Mouse (Mus musculus) intestine, postnatal 0 days (tissue): ENCODE measurements at regions not wholly inside any gene's neighbourhood (a gene's known extent, or its start where the extent isn't known, plus 50 kb on each side); places are given as distances from the start of the nearest gene placed in this dataset.
A peak's percentile ranks its signal among the peaks of the same experiment; 100 is the strongest.

Source experiments
- ATAC-seq: fragments of 200-750 bp; cut with Nextera tagmentation; 2 replicates; pipeline ENCODE4 v1.8.0; 2017; ENCODE audit warnings: mild to moderate bottlenecking, moderate TSS enrichment, moderate library complexity
- H3K27ac ChIP-seq: fragments of 300-500 bp; sonication (generic); 2 replicates; pipeline ENCODE4 v1.5.1; 2014; ENCODE audit warnings: mild to moderate bottlenecking, low read depth, low read length, moderate library complexity
- H3K27me3 ChIP-seq: fragments of 300-500 bp; sonication (generic); replicated peaks from 2 replicates; pipeline ENCODE4 v1.6.1; 2014; ENCODE audit warnings: low read length, mixed read lengths; ENCODE audit not compliant: control insufficient read depth, insufficient read depth
- H3K36me3 ChIP-seq: fragments of 300-500 bp; sonication (generic); 2 replicates; pipeline ENCODE4 v1.6.1; 2014; ENCODE audit warnings: mild to moderate bottlenecking, moderate library complexity; ENCODE audit not compliant: control insufficient read depth, insufficient read depth
- H3K4me1 ChIP-seq: fragments of 300-500 bp; sonication (generic); replicated peaks from 2 replicates; pipeline ENCODE4 v1.6.1; 2014; ENCODE audit warnings: antibody characterized with exemption, low read length, mixed read lengths; ENCODE audit not compliant: control insufficient read depth, insufficient read depth
- H3K4me2 ChIP-seq: fragments of 300-500 bp; sonication (generic); replicated peaks from 2 replicates; pipeline ENCODE4 v1.6.1; 2014; ENCODE audit warnings: low read depth, mild to moderate bottlenecking, moderate library complexity
- H3K4me3 ChIP-seq: fragments of 300-500 bp; sonication (generic); 2 replicates; pipeline ENCODE4 v1.5.1; 2014; ENCODE audit warnings: low read depth, low read length
- H3K9ac ChIP-seq: fragments of 300-500 bp; sonication (generic); 2 replicates; pipeline ENCODE4 v1.6.1; 2014; ENCODE audit warnings: mild to moderate bottlenecking, low read depth, low read length
- H3K9me3 ChIP-seq: fragments of 300-500 bp; sonication (generic); 2 replicates; pipeline ENCODE4 v1.6.1; 2016; ENCODE audit warnings: mixed run types; ENCODE audit not compliant: control insufficient read depth
- CTCF ChIP-seq: sonication (generic); IDR thresholded peaks from 2 replicates; pipeline ENCODE4 v1.5.1; 2016; ENCODE audit warnings: low read depth, mild to moderate bottlenecking, control low read depth, antibody characterized with exemption, moderate library complexity
- WGBS: fragments of 180-500 bp; shearing (Covaris S2); extraction: QIAGEN DNeasy Blood & Tissue Kit; methylation state at CpG from one replicate; pipeline ENCODE4 v1.1.7; 2014; 5-methylcytosine and 5-hydroxymethylcytosine counted together

GRCm38 (mm10) chr1:69382374-69382773, 274.5 kb upstream of the Erbb4 start:
- no peak overlapping the region for H3K27ac ChIP-seq
- no peak overlapping the region for H3K9ac ChIP-seq
- H3K4me3 ChIP-seq, result no peak overlapping the region
- H3K4me1 ChIP-seq, result no peaks in the 10 kb centered on the region
- H3K9me3 ChIP-seq, result no peaks in the 10 kb centered on the region
- no peak overlapping the region for H3K4me2 ChIP-seq
- WGBS, result 86% methylated on average over 1 of the region's 1 CpGs
- H3K36me3 ChIP-seq, result no peaks in the 10 kb centered on the region
- ATAC-seq, result no peak
- TF ChIP-seq CTCF, result no peak
- H3K27me3 ChIP-seq, result no peaks in the 10 kb centered on the region

GRCm38 (mm10) chr1:69379741-69380140, 271.9 kb upstream of the Erbb4 start:
- H3K36me3 ChIP-seq, result no peaks in the 10 kb centered on the region
- H3K4me3 ChIP-seq, result no peak overlapping the region
- no peak overlapping the region for H3K27ac ChIP-seq
- H3K4me2 ChIP-seq, result no peak overlapping the region
- H3K4me1 ChIP-seq, result no peaks in the 10 kb centered on the region
- no peak for ATAC-seq
- no peaks in the 10 kb centered on the region for H3K9me3 ChIP-seq
- no peak overlapping the region for H3K9ac ChIP-seq
- 82% methylated on average over 7 of the region's 7 CpGs for WGBS
- no peaks in the 10 kb centered on the region for H3K27me3 ChIP-seq
- TF ChIP-seq CTCF, result no peak

- TF ChIP-seq CTCF, result no peak
- H3K36me3 ChIP-seq, result no peaks in the 10 kb centered on the region
- H3K4me1 ChIP-seq, result no peaks in the 10 kb centered on the region
- H3K27me3 ChIP-seq, result no peaks in the 10 kb centered on the region
- no peak overlapping the region for H3K9ac ChIP-seq
- no peak for ATAC-seq
- no peak overlapping the region for H3K4me3 ChIP-seq
- H3K27ac ChIP-seq, result no peak overlapping the region
- WGBS, result 95% methylated on average over 46 of the region's 46 CpGs
- H3K4me2 ChIP-seq, result no peak overlapping the region
- H3K9me3 ChIP-seq, result no peaks in the 10 kb centered on the region
These were observed 269.3 kb upstream of the Erbb4 start for GRCm38 (mm10) chr1:69376923-69377706.

- no peaks in the 10 kb centered on the region for H3K9me3 ChIP-seq
- TF ChIP-seq CTCF, result no peak
- H3K9ac ChIP-seq, result no peak overlapping the region
- H3K36me3 ChIP-seq, result no peaks in the 10 kb centered on the region
- WGBS, result 38% methylated on average over 1 of the region's 1 CpGs
- no peak overlapping the region for H3K27ac ChIP-seq
- no peaks in the 10 kb centered on the region for H3K27me3 ChIP-seq
- H3K4me2 ChIP-seq, result no peak overlapping the region
- H3K4me3 ChIP-seq, result no peak overlapping the region
- ATAC-seq, result no peak
- H3K4me1 ChIP-seq, result no peaks in the 10 kb centered on the region
These were observed 267.4 kb upstream of the Erbb4 start for GRCm38 (mm10) chr1:69375246-69375645.

DNA sequence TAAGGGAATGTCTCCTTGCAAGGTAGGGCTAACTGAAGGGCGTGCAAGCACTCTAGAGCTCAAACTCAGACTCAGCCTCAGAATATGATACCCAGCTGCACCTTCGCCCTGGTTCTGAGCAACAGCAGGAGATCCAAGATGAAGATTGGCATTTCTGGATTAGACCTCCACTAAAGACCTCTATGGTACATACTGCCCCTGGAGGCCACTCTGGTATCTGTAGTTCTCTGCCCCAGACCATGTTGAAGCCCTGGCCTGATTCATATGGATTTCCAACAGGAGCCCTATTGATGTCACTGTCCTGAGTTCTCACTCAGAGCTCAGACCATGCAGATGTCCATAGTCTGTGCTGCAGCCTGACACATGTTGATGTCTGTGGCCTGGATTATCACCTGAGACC, 262.2 kb upstream of the Erbb4 start:
- no peak overlapping the region for H3K9ac ChIP-seq
- no peak overlapping the region for H3K4me3 ChIP-seq
- no peak for ATAC-seq
- WGBS, result 87% methylated on average over 2 of the region's 2 CpGs
- H3K27me3 ChIP-seq, result no peaks in the 10 kb centered on the region
- H3K36me3 ChIP-seq, result no peaks in the 10 kb centered on the region
- TF ChIP-seq CTCF, result peak; percentile 9; the same call in 1 of the 2 replicates
- no peaks in the 10 kb centered on the region for H3K9me3 ChIP-seq
- H3K4me1 ChIP-seq, result no peaks in the 10 kb centered on the region
- H3K4me2 ChIP-seq, result no peak overlapping the region
- no peak overlapping the region for H3K27ac ChIP-seq

- Histone ChIP-seq H3K27me3 (no peaks in the 10 kb centered on the region), H3K4me2 (no peak overlapping the region), H3K9ac (no peak overlapping the region), H3K27ac (no peak overlapping the region), H3K36me3 (no peaks in the 10 kb centered on the region), H3K9me3 (no peaks in the 10 kb centered on the region), H3K4me3 (no peak overlapping the region), H3K4me1 (no peaks in the 10 kb centered on the region)
- TF ChIP-seq CTCF, result no peak
- no peak for ATAC-seq
- WGBS, result 50% methylated on average over 1 of the region's 1 CpGs
These were observed 259.7 kb upstream of the Erbb4 start for GRCm38 (mm10) chr1:69367531-69367930.
